Mouse (Mus musculus) left cerebral cortex, postnatal 10 days (tissue): ENCODE results near the gene Cdipt. TPM values are rescaled to one million over a fixed set of nuclear protein-coding genes. Genes with fewer than 3 reads are reported as not detected.

ENCODE experiments used
- DNase-seq, 2 experiments: peaks; one replicate each; pipeline ENCODE4 v3.0.0; 2021 to 2022; ENCODE audit warnings: low spot score in 2 of 2, mixed read lengths in 1 of 2; ENCODE audit errors: extremely low spot score in 1 of 2
- intact Hi-C: fragments of 180-260 bp; cut with DNase I; formaldehyde crosslinking; loops from one replicate; pipeline ENCODE4 v1.15.1; 2025
- total RNA-seq, 2 experiments: library from RNA; stranded (reverse); gene quantifications; 2 replicates each; pipeline ENCODE4 v1.2.3; 2021

Gene Cdipt
- total RNA-seq, 2 experiments from 2014 or later = 163 to 166 TPM

GRCm38 (mm10) chr7:127007313-127008024 is 31.8 kb downstream of the Cdipt start:
- DNase-seq = no peak
- intact Hi-C loops = no loop called here

GRCm38 (mm10) chr7:127008239-127009019 is 32.7 kb downstream of the Cdipt start:
- intact Hi-C loops = no loop called here

GRCm38 (mm10) chr7:127009307-127010085 is 33.8 kb downstream of the Cdipt start:
- no peak for DNase-seq
- intact Hi-C loops = no loop called here

More at GRCm38 (mm10) chr7:127008239-127009019, 32.7 kb downstream of the Cdipt start:
- DNase-seq = peak in 1 of 2 experiments; percentile 65

- intact Hi-C loops = no loop called here
- DNase-seq = no peak
Measured at GRCm38 (mm10) chr7:127011051-127011450, 35.3 kb downstream of the Cdipt start.

GRCm38 (mm10) chr7:127011717-127012116 is 36.0 kb downstream of the Cdipt start:
- intact Hi-C loops = no loop called here
- no peak for DNase-seq

- intact Hi-C loops = no loop called here
- no peak for DNase-seq
Measured at GRCm38 (mm10) chr7:127012374-127012773, 36.7 kb downstream of the Cdipt start.

GRCm38 (mm10) chr7:127012845-127013244 is 37.1 kb downstream of the Cdipt start:
- intact Hi-C loops = no loop called here
- no peak for DNase-seq

GRCm38 (mm10) chr7:127013385-127013784 is 37.7 kb downstream of the Cdipt start:
- intact Hi-C loops = no loop called here
- DNase-seq = no peak

GRCm38 (mm10) chr7:127014320-127014719 is 38.6 kb downstream of the Cdipt start, which contains the start of gene Mvp:
TSS of gene Mvp (minus strand) at chr7:127014621.
- intact Hi-C loops = no loop called here
- peak in 1 of 2 experiments; percentile 74 for DNase-seq

GRCm38 (mm10) chr7:127014993-127015392 is 39.3 kb downstream of the Cdipt start:
- intact Hi-C loops = loop anchor here (5.0 kb wide), 1 partner anchor 38 kb away; the partner anchor contains the start of genes Cdipt and Cdiptos
- no peak for DNase-seq

GRCm38 (mm10) chr7:127016081-127016480 is 40.4 kb downstream of the Cdipt start:
- intact Hi-C loops = loop anchor here (5.0 kb wide), 1 partner anchor 39 kb away; the partner anchor contains the start of genes Cdipt and Cdiptos
- no peak for DNase-seq

GRCm38 (mm10) chr7:127016481-127016485 is 40.6 kb downstream of the Cdipt start, which contains the start of gene Pagr1b:
TSS of gene Pagr1b (minus strand) at chr7:127016484.
- intact Hi-C loops = loop anchor here (5.0 kb wide), 1 partner anchor 39 kb away; the partner anchor contains the start of genes Cdipt and Cdiptos
- no peak for DNase-seq

- DNase-seq = peak in 1 of 2 experiments; percentile 79
- intact Hi-C loops = loop anchor here (5.0 kb wide), 1 partner anchor 39 kb away; the partner anchor contains the start of genes Cdipt and Cdiptos
Measured at GRCm38 (mm10) chr7:127016486-127016938, 40.8 kb downstream of the Cdipt start.

- DNase-seq = peak; percentile 96 to 98
Measured at GRCm38 (mm10) chr7:127016971-127017949, 41.5 kb downstream of the Cdipt start, which contains the start of gene Pagr1a. TSS of gene Pagr1a (minus strand) at chr7:127017352.

GRCm38 (mm10) chr7:127017950-127018345 is 42.2 kb downstream of the Cdipt start:
- intact Hi-C loops = loop anchor here (5.0 kb wide), 1 partner anchor 41 kb away; the partner anchor contains the start of genes Cdipt and Cdiptos
- DNase-seq = no peak

More at GRCm38 (mm10) chr7:127016971-127017949, 41.5 kb downstream of the Cdipt start, which contains the start of gene Pagr1a:
- intact Hi-C loops = loop anchor here (5.0 kb wide), 1 partner anchor 40 kb away; the partner anchor contains the start of genes Cdipt and Cdiptos

- no peak for DNase-seq
- intact Hi-C loops = loop anchor here (5.0 kb wide), 1 partner anchor 41 kb away; the partner anchor contains the start of genes Cdipt and Cdiptos
Measured at GRCm38 (mm10) chr7:127018416-127019305, 42.9 kb downstream of the Cdipt start.
